8 mouse cellular contexts compared by ENCODE assay signal in the genomic region with DNA sequence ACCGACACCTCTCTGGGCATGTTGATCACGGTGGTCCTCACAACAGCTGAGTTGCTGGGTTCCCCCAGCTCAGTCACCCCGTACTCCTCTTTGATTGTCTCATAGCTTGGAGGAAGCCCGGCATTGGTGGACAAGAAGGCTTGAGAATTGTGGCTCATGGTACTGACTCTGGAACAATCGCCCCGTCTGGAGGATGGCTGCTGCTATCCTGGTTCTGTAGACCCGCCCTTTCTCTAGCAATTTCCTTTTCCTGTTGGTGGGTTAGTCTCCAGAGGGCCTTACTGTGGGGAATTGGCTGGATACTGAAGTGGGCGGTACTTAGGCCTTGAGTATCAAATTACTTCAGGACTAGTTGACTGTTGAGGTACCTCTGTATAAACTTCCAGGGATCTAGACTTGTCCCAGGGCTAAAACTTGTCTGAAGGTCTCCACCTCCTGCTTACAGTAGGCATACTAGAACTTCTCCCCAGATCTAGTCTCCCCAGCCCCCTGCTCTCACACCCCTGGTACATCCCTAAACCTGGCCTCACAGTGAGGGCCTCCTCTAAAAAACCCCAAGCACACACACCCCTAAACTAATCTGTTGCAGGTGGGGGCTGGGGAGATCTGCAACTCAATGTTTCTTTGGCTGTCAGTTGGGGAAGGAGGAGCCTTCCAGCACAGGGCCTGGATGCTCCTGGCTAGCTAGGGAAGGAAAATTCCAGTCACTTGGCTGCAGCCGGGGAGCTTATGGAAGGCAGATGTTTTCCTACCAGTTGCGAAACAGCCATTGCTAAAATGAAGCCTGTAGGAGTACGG. TPM values are rescaled to one million over a fixed set of nuclear protein-coding genes. Genes with fewer than 3 reads are reported as not detected.
A peak's percentile ranks its signal among the peaks of the same experiment; 100 is the strongest.
DNase-seq lines count a peak whose midpoint lies in the region; ATAC-seq and TF ChIP-seq lines count a peak whose summit lies in the region.

Gene Gm45717 (minus strand): TSS at position 180 of the 798 bp plus-strand sequence.
Gene Ifitm2 (minus strand): TSS at position 230 of the 798 bp plus-strand sequence.

- ATAC-seq in intestine, postnatal 0 days = peak; percentile 85
- ATAC-seq in liver, embryonic 15.5 days (ENCODE audit: insufficient read depth) = peak; percentile 70
- 0 out of 2 replicates have a peak, but pooled peaks have one; percentile 34 for ATAC-seq in neural tube, embryonic 12.5 days (ENCODE audit: low FRiP score, low read depth)
- no peak for ATAC-seq in erythroid progenitor cell, adult 5-6 weeks (replicated peaks; ENCODE audit: low FRiP score, poor library complexity, severe bottlenecking)

- no peaks in the 10 kb centered on the region for H3K27me3 ChIP-seq in intestine, postnatal 0 days (replicated peaks; ENCODE audit: control insufficient read depth, insufficient read depth, low read length)
- no peaks in the 10 kb centered on the region for H3K27me3 ChIP-seq in liver, embryonic 15.5 days
- H3K27me3 ChIP-seq in neural tube, embryonic 12.5 days (replicated peaks) = no peaks in the 10 kb centered on the region

- WGBS in intestine, postnatal 0 days = 6% methylated on average over 11 of the region's 11 CpGs
- WGBS in liver, embryonic 15.5 days (ENCODE audit: insufficient replicate concordance) = 13% methylated on average over 11 of the region's 11 CpGs
- WGBS in neural tube, embryonic 12.5 days = 20% methylated on average over 11 of the region's 11 CpGs

- peaks cover 4% of the 10 kb centered on the region; the same call in 1 of the 2 replicates for H3K36me3 ChIP-seq in intestine, postnatal 0 days (ENCODE audit: control insufficient read depth, insufficient read depth)
- 0 out of 2 replicates have a peak, but pooled peaks cover 4% of the 10 kb centered on the region for H3K36me3 ChIP-seq in liver, embryonic 15.5 days (replicated peaks)
- no peaks in the 10 kb centered on the region for H3K36me3 ChIP-seq in neural tube, embryonic 12.5 days

- peak within 1 kb of the TSS; percentile 54 for H3K4me3 ChIP-seq in intestine, postnatal 0 days (ENCODE audit: low read depth, low read length)
- H3K4me3 ChIP-seq in liver, embryonic 15.5 days (replicated peaks) = peak within 1 kb of the TSS; percentile 56
- peak within 1 kb of the TSS; percentile 41 for H3K4me3 ChIP-seq in neural tube, embryonic 12.5 days

- TF ChIP-seq CTCF in intestine, postnatal 0 days (IDR thresholded peaks at IDR 0.05; ENCODE audit: low read depth) = no peak

- H3K4me1 ChIP-seq in intestine, postnatal 0 days (replicated peaks; ENCODE audit: control insufficient read depth, insufficient read depth, low read length) = peaks cover 5% of the 10 kb centered on the region; the same call in 1 of the 2 replicates
- H3K4me1 ChIP-seq in liver, embryonic 15.5 days (replicated peaks) = peaks cover 54% of the 10 kb centered on the region
- H3K4me1 ChIP-seq in neural tube, embryonic 12.5 days = peaks cover 25% of the 10 kb centered on the region

- DNase-seq in left cerebral cortex, adult 18-20 months (ENCODE audit: low spot score in 2 of 2) = peak; percentile 44 to 58
- DNase-seq in left cerebral cortex, adult 11 months (ENCODE audit: low spot score) = no peak
- DNase-seq in embryo, embryonic 11 days = peak; percentile 83
- peak; percentile 94 to 97 for DNase-seq in heart, adult 18-20 months

- H3K9ac ChIP-seq in intestine, postnatal 0 days (ENCODE audit: low read depth, low read length) = peak within 1 kb of the TSS; percentile 57
- peak within 1 kb of the TSS; percentile 37; the same call in 1 of the 2 replicates for H3K9ac ChIP-seq in liver, embryonic 15.5 days
- peak within 1 kb of the TSS; percentile 45 for H3K9ac ChIP-seq in neural tube, embryonic 12.5 days

- no peaks in the 10 kb centered on the region for H3K9me3 ChIP-seq in intestine, postnatal 0 days (ENCODE audit: control insufficient read depth)
- no peaks in the 10 kb centered on the region for H3K9me3 ChIP-seq in liver, embryonic 15.5 days (replicated peaks)
- no peaks in the 10 kb centered on the region for H3K9me3 ChIP-seq in neural tube, embryonic 12.5 days

- peak within 1 kb of the TSS; percentile 74 for H3K4me2 ChIP-seq in intestine, postnatal 0 days (replicated peaks; ENCODE audit: low read depth)
- H3K4me2 ChIP-seq in liver, embryonic 15.5 days = peak within 1 kb of the TSS; percentile 65
- H3K4me2 ChIP-seq in neural tube, embryonic 12.5 days (replicated peaks) = peak within 1 kb of the TSS; percentile 60

- H3K27ac ChIP-seq in intestine, postnatal 0 days (ENCODE audit: low read depth, low read length) = peak within 1 kb of the TSS; percentile 76
- peak within 1 kb of the TSS; percentile 77 for H3K27ac ChIP-seq in liver, embryonic 15.5 days (replicated peaks)
- no peak within 1 kb of the TSS for H3K27ac ChIP-seq in neural tube, embryonic 12.5 days

RNA-seq across cellular contexts. Expression of gene Gm45717, which starts in this region (rescaled TPM):
- not detected for total RNA-seq in left cerebral cortex, adult 18-20 months (2021)
- not detected for total RNA-seq in heart, adult 18-20 months (2021)
- 0.38 TPM in 1 of 2 replicates, not detected in the other for polyA plus RNA-seq in intestine, postnatal 0 days (2015; fragmentation: Nextera tagmentation; extraction: Ambion mirVana)
- polyA plus RNA-seq in liver, embryonic 15.5 days (2015; fragmentation: Nextera tagmentation; extraction: Ambion mirVana) = not detected in 2 replicates
- 0.55 TPM in 1 of 2 replicates, not detected in the other for polyA plus RNA-seq in neural tube, embryonic 12.5 days (2016; fragmentation: Nextera tagmentation; extraction: Ambion mirVana)
- total RNA-seq in erythroid progenitor cell, adult 5-6 weeks (2015; ENCODE audit: low replicate concordance) = not detected in 2 replicates
- not detected in 2 replicates for total RNA-seq in erythroid progenitor cell, adult 5-6 weeks (2017; ENCODE audit: low replicate concordance)

RNA-seq across cellular contexts. Expression of gene Ifitm2, which starts in this region (rescaled TPM):
- total RNA-seq in left cerebral cortex, adult 18-20 months (2021) = 10 to 100 TPM; 13.3 to 16.1 TPM
- 10 to 100 TPM; 98.8 to 99.4 TPM for total RNA-seq in heart, adult 18-20 months (2021)
- polyA plus RNA-seq in intestine, postnatal 0 days (2015; fragmentation: Nextera tagmentation; extraction: Ambion mirVana) = 686 and 738 TPM in 2 replicates
- polyA plus RNA-seq in liver, embryonic 15.5 days (2015; fragmentation: Nextera tagmentation; extraction: Ambion mirVana) = 384 and 401 TPM in 2 replicates
- polyA plus RNA-seq in neural tube, embryonic 12.5 days (2016; fragmentation: Nextera tagmentation; extraction: Ambion mirVana) = 314 and 316 TPM in 2 replicates
- total RNA-seq in erythroid progenitor cell, adult 5-6 weeks (2015; ENCODE audit: low replicate concordance) = 61.6 and 73.4 TPM in 2 replicates
- total RNA-seq in erythroid progenitor cell, adult 5-6 weeks (2017; ENCODE audit: low replicate concordance) = 14.5 and 51.7 TPM in 2 replicates
